Mouse (Mus musculus) splenic B cell, adult 2 months (primary cell): ENCODE measurements around the gene Plcb1.
"Not testable (repeated sequence)": the region's sequence is repeated elsewhere in the genome, so short reads cannot be mapped to it uniquely, and the experiment has no call there.

ENCODE experiments used
- DNase-seq: peaks from one replicate; pipeline ENCODE4 v3.0.0-alpha.2; 2011; ENCODE audit warnings: low read depth, low spot score
- H3K27me3 ChIP-seq: 2 replicates; pipeline ENCODE4 v1.6.1; 2012; ENCODE audit warnings: mild to moderate bottlenecking, low read length, moderate library complexity, mixed read lengths; ENCODE audit not compliant: control insufficient read depth, poor library complexity, insufficient read depth, severe bottlenecking
- H3K36me3 ChIP-seq: 2 replicates; pipeline ENCODE4 v1.6.1; 2012; ENCODE audit warnings: mild to moderate bottlenecking, low read length, moderate library complexity, mixed read lengths; ENCODE audit not compliant: control insufficient read depth, poor library complexity, insufficient read depth, severe bottlenecking

The Plcb1 gene

GRCm38 (mm10) chr2:135318136-135318535 is 532.3 kb downstream of the Plcb1 start:
- Histone ChIP-seq H3K27me3 (no peaks in the 10 kb centered on the region), H3K36me3 (no peaks in the 10 kb centered on the region)
- no peak for DNase-seq

- no peaks in the 10 kb centered on the region for H3K36me3 ChIP-seq
- H3K27me3 ChIP-seq: no peaks in the 10 kb centered on the region
- DNase-seq: no peak
Observed at GRCm38 (mm10) chr2:135323276-135323954, 537.5 kb downstream of the Plcb1 start.

GRCm38 (mm10) chr2:135323955-135324302 is 538.1 kb downstream of the Plcb1 start:
- Histone ChIP-seq H3K27me3 (no peaks in the 10 kb centered on the region), H3K36me3 (no peaks in the 10 kb centered on the region)
- DNase-seq: peak; percentile 2

DNA sequence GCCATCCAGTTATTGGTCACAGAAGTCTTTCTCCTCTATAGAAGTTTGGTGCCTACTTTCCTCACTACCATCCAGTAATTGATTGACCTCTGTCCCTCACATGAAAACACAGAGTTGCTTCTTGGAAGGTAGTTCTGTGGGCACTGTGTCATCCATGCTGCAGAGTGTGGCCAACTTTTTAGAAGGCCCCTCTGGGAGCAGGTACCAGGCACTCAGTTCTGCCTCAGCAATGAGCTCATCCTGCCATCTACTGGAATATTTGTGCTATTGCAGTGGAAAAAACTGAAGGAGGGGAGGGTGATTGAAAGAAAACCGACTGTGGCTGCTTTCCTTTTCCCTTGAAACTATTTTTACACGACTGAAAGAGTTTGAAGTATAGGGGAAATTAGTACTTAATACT is 542.9 kb downstream of the Plcb1 start:
- Histone ChIP-seq H3K36me3 (no peaks in the 10 kb centered on the region), H3K27me3 (no peaks in the 10 kb centered on the region)
- peak; percentile 17 for DNase-seq

- peak; percentile 29 for DNase-seq
Observed at GRCm38 (mm10) chr2:135329782-135330545, 544.1 kb downstream of the Plcb1 start.

DNA sequence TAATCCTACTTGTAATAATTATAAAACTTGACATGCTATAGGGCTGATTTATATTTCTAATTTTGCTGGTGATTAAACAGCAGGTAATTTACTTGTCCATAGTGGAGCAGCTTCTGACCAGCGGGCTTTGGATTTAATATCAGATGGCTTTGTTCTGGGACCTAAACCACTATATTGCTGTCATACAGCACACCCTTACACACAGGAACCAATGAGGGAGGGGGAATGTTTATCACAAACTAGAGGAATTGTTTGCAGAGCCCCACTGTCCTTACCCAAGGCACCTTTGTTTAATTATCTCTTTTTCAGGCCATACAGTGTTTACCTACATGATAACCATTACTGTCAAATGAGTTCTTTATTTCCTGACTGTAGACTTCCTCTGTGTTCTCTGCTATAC is 546.0 kb downstream of the Plcb1 start:
- H3K27me3 ChIP-seq: no peaks in the 10 kb centered on the region
- H3K36me3 ChIP-seq: no peaks in the 10 kb centered on the region
- no peak for DNase-seq

More at GRCm38 (mm10) chr2:135329782-135330545, 544.1 kb downstream of the Plcb1 start:
- Histone ChIP-seq H3K36me3 (no peaks in the 10 kb centered on the region), H3K27me3 (no peaks in the 10 kb centered on the region)

DNA sequence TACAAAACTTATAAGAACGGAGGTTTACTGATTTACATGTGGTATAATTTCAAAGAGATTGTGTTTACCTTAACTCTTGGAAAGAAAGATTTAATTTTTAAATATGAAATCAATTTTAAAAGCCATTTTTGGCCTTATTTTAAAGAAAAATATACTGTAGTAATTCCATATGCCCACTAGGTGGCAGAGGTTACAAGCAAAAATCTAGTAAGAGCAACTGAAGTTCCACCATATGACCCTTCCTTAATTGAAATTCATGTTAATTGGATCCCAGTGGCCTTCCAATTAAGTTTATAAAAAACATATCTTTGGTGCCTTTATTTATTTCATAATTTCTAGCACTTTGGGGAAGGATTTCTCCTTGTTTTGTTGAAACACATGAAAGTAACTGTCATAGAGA is 570.4 kb downstream of the Plcb1 start:
- no peaks in the 10 kb centered on the region for H3K27me3 ChIP-seq
- H3K36me3 ChIP-seq: no peaks in the 10 kb centered on the region
- DNase-seq: peak; percentile 1

GRCm38 (mm10) chr2:135361798-135362197 is 575.9 kb downstream of the Plcb1 start:
- DNase-seq: peak; percentile 23
- H3K27me3 ChIP-seq: no peaks in the 10 kb centered on the region
- no peaks in the 10 kb centered on the region for H3K36me3 ChIP-seq

GRCm38 (mm10) chr2:135362948-135363347 is 577.1 kb downstream of the Plcb1 start:
- no peak for DNase-seq
- no peaks in the 10 kb centered on the region for H3K36me3 ChIP-seq

GRCm38 (mm10) chr2:135370259-135370835 is 584.5 kb downstream of the Plcb1 start:
- H3K27me3 ChIP-seq: no peaks in the 10 kb centered on the region
- no peak for DNase-seq
- H3K36me3 ChIP-seq: no peaks in the 10 kb centered on the region

More at GRCm38 (mm10) chr2:135362948-135363347, 577.1 kb downstream of the Plcb1 start:
- no peaks in the 10 kb centered on the region for H3K27me3 ChIP-seq

- DNase-seq, H3K27me3 ChIP-seq, H3K36me3 ChIP-seq: not testable (repeated sequence)
Observed at GRCm38 (mm10) chr2:135380796-135381195, 594.9 kb downstream of the Plcb1 start.

- no peak for DNase-seq
- no peaks in the 10 kb centered on the region for H3K36me3 ChIP-seq
- H3K27me3 ChIP-seq: no peaks in the 10 kb centered on the region
Observed at GRCm38 (mm10) chr2:135381396-135381795, 595.5 kb downstream of the Plcb1 start.

GRCm38 (mm10) chr2:135387990-135388389 is 602.1 kb downstream of the Plcb1 start:
- H3K36me3 ChIP-seq: no peaks in the 10 kb centered on the region
- DNase-seq: no peak

GRCm38 (mm10) chr2:135394698-135395097 is 608.8 kb downstream of the Plcb1 start:
- no peaks in the 10 kb centered on the region for H3K36me3 ChIP-seq
- no peak for DNase-seq

More at GRCm38 (mm10) chr2:135387990-135388389, 602.1 kb downstream of the Plcb1 start:
- H3K27me3 ChIP-seq: no peaks in the 10 kb centered on the region

GRCm38 (mm10) chr2:135396375-135396774 is 610.5 kb downstream of the Plcb1 start:
- no peak for DNase-seq
- Histone ChIP-seq H3K27me3 (no peaks in the 10 kb centered on the region), H3K36me3 (no peaks in the 10 kb centered on the region)

More at GRCm38 (mm10) chr2:135394698-135395097, 608.8 kb downstream of the Plcb1 start:
- H3K27me3 ChIP-seq: no peaks in the 10 kb centered on the region
